Mouse (Mus musculus) natural killer cell, adult 2 months (primary cell): ENCODE data around the gene Kank1.

Experiments
- DNase-seq, 2 experiments: peaks; one replicate each; pipeline ENCODE4 v3.0.0; 2022; ENCODE audit warnings: low spot score in 2 of 2

Gene Kank1

GRCm38 (mm10) chr19:25311626-25312025 lies 74.9 kb downstream of the Kank1 start:
- no peak for DNase-seq

DNA sequence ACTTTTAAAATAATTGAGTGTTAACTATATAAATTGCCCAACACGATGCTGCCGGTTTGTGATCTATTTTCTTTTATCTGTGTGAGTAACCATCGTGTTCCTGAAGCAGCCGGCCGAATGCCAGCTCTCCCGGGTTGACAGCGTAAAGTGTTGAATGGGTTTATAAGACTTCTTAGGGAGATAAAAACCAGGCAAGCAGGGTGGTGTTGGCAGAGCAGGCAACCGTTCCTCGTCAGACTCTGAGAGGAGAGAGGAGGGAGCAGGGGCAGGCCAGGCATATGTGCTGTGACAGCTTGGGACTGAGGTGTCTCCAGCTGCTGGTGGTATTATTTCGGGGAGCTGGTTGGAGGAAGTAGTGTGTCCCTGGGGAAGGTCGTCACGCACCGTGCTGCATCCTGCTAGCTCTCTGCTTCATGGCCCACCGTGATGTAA lies 78.7 kb downstream of the Kank1 start:
- DNase-seq: peak in 1 of 2 experiments; percentile 8

GRCm38 (mm10) chr19:25315993-25316392 lies 79.2 kb downstream of the Kank1 start:
- DNase-seq: no peak

- DNase-seq: no peak
Observed at GRCm38 (mm10) chr19:25324265-25324664, 87.5 kb downstream of the Kank1 start.

GRCm38 (mm10) chr19:25325113-25326001 lies 88.6 kb downstream of the Kank1 start:
- DNase-seq: no peak

DNA sequence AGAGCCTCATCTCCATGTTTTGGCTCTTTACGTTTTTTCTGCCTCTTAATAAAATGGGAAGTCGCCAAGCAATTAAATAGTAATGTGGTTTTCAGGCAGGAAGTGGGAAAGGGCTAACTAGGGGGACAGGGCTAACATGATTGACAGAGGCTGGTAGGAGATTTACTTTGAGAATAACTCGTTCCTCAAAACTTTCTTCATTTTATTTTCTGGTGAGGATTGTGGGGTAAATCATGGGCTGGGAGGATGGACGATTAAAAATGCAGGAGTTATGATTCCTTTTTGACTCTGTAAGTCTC lies 89.2 kb downstream of the Kank1 start:
- DNase-seq: no peak

DNA sequence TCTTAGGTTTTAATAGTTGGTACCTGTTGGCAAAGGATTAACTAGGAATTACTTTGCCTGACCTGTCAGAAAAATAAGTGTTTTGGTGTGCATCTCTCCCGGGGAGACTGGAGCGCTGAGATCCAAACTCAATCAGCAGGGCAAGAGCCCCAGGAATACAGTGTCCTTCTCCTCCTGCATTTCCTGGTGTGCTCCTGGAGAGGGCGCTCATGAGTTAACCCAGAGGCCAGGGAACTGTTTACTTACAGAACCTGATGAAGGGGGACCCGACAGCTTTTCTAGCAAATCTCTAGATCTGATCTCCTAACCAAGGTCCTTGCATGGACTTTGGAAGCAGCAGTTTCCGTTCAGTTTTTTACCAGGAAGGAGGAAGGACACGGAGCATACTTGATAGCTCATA lies 90.9 kb downstream of the Kank1 start:
- no peak for DNase-seq

- DNase-seq: peak in 1 of 2 experiments; percentile 34
Observed at GRCm38 (mm10) chr19:25334360-25334759, 97.6 kb downstream of the Kank1 start.

DNA sequence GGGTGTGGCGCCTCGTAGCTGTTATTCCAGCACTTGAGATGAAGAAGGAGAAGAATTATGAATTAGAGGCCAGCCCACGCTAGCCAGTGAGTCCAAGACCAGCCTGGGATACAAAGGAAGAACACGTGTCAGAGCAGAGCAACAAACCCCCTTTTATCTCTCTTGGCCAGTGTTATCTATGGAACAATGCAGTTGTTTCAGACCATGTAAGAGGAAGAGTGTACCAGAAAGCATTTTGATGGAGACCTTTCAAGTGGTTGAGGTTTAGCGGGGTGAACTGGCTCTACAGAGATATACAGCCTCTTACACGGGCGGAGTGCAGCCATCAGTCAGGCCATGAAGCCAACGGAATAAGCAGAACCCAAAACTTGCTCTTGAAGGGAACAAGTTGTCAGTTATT lies 100.0 kb downstream of the Kank1 start:
- no peak for DNase-seq

DNA sequence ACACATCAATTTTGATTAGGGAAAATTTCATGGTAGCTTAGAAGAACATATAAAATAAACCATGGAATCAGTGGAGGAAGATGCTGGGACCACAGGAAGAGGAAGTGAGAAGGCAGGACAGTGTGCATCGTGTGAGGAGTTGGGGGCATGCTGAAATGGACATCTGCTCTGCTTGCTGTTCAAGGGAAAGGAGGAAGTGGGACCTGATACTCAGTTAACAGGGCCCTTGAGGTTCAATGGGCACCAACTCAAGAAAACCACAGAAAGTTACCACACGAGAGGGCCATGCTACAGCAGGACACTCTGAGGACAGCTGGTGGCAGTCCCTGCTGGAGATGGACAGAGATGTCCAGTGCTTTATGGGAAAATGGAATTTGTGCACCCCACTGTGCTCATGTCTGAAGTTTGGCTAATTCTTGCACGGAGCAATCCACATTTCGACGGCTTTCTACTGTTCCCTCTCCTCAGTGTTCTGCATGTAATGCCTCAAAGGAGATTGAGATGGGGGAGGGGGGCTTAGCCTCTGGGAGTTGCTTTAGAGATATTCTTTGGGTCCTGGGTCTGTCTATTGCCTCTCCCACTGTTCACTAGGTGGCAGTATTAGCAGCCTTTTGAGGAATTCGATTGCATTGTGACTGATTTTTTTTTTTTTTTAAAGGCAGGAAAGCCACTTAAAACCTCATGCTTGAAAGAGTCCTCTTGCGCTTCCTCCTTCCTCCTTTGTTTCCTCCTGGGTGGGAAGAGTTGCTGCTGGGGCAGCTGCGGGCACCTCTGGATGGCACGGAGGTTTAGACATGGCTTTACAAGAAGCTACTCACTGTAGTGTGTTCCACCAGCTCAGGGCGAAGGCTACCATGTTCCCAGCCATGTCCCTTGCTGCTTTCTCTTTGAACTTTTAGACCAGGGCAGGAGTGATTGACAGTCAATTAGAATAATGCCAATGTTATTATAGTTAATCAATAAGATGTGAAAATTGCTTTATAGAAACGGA lies 104.2 kb downstream of the Kank1 start:
- no peak for DNase-seq

GRCm38 (mm10) chr19:25342026-25342425 lies 105.3 kb downstream of the Kank1 start:
- no peak for DNase-seq

DNA sequence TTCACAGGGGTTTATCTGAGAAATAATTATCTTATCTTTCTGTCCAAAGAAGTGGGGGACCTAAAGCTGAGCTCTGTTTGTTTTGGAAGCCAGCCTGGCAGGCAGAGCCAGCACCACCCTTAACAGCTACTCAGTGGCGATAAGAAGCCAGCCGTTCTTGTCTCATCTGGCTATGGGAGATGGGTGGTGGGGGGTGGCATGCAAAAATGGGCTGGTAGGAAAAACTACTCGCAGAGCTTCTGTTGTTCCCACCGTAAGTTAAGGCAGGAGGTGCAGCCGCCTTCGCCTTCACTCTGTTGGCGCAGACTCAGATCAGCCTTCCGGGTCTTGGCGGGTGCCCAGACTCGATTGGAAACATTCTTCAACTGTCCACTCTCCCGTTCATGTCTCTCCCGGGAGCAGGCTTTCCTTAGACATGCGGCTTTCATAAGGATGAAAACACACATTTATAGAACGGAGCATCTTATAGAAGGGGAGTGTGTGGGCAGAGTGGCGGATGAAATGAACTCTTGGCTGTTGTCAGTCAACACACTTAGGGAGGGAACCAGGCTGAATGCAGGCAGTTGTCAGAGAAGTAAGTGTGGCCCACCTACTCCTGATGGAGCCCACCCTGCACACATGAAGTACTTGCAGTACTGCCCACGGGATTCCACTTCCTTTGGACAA lies 107.0 kb downstream of the Kank1 start:
- DNase-seq: no peak

DNA sequence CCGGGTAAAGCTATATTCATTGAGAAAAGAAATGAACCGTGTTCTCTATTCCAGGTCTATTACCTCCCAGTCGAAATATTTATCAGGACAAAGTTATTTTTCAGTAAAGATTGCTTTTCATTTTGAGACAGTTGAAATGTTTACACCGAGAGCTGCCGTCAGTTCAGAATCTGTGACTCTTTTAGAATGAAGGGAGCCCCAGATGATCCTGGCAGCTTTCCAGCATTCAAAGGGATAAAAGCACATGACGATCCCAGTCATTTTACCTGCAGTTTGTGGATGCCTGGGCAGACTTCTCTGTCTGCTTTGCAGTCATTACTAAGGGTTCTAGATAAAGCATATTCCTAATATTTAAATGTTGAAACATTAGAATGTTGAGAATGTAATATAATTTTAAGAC lies 107.6 kb downstream of the Kank1 start:
- no peak for DNase-seq

GRCm38 (mm10) chr19:25345972-25346371 lies 109.2 kb downstream of the Kank1 start:
- DNase-seq: no peak

GRCm38 (mm10) chr19:25347515-25347914 lies 110.7 kb downstream of the Kank1 start:
- DNase-seq: no peak

DNA sequence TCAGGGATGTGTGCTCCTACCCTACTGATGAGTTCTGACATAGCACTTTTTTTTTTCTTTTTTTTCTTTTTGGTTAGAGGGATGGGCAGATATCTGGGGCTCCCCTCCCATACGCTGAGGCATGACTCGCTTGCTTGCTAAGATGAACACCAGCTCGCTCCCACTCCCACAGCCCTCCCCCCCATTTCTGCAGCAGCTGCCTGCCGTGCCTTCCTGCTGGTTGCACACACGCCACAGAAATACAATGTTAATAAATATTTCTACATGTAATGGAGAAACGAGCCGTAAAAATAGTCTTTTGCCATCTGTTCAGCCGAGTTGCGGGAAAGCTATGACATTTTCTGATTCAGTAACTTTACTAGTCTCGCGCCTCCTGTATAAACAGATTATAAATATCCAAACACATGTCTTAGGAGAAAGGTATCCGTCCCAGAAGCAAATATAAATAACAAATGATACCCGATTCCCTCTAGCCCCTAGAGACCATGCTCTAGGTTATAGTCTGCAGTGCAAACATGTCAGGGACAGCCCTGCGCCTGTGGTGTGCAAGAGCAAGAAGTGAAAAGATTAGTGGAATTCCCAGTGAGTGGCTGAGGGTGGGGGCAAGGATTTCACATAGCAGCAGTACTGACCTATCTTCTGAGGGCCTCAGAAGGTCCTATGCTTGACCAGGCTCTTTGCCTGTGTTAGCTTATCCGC lies 114.6 kb downstream of the Kank1 start:
- no peak for DNase-seq

DNA sequence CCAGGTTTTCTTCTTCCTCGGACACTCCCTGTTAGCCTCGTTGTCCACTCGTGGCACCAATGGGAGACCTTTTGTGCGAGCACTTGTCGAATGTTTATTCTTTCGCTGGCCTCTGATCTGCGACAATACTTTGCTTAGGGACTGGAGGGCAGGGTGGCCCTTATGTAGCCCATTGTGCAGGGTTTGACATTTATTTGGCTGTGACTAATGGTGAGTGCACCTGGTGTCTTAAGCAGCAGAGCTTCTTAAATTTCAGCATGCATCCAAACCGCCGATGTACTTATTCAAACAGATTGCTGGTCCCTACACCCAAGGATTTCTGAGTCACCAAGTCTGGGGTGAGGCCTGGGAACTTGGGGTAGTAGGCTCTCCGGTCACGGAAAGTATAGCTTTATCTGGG lies 120.3 kb downstream of the Kank1 start:
- no peak for DNase-seq

GRCm38 (mm10) chr19:25358486-25359120 lies 121.8 kb downstream of the Kank1 start:
- DNase-seq: no peak

DNA sequence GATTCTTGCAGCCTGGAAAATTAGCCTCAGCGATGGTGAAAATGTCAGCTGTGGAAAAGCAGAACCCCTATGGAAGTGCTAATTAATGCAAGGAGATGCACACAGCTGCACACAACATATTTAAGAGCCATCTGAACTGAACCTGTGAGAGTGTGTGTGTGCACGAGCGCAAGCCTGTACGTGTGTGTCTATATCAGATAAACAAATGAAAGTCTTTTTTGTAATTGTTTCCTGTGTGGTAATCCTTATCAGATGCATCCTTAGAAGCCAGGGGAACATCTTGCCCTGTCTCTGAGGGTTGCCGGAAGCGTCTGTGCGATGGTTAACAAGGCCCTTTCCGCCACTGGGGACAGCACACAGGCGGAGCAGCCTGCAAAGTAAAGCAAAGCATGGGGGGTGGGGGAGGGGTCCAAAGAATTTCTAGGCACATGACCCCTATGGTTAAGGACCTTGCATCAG lies 123.8 kb downstream of the Kank1 start:
- no peak for DNase-seq

- no peak for DNase-seq
Observed at GRCm38 (mm10) chr19:25361956-25362355, 125.2 kb downstream of the Kank1 start.

- no peak for DNase-seq
Observed at GRCm38 (mm10) chr19:25365698-25366097, 128.9 kb downstream of the Kank1 start.
